Mouse (Mus musculus) hindbrain, embryonic 11.5 days (tissue): Measurements from ENCODE around the gene Defb48. TPM values are rescaled to one million over a fixed set of nuclear protein-coding genes. Genes with fewer than 3 reads are reported as not detected.

Experiments
- ATAC-seq: fragments of 200-750 bp; cut with Nextera tagmentation; 2 replicates; pipeline ENCODE4 v1.8.0; 2017; ENCODE audit warnings: mild to moderate bottlenecking, moderate TSS enrichment, moderate library complexity; ENCODE audit not compliant: low FRiP score
- DNase-seq: peaks from one replicate; pipeline ENCODE4 v3.0.0-alpha.2; 2015; ENCODE audit warnings: low spot score
- H3K27ac ChIP-seq: fragments of 300-500 bp; sonication (generic); 2 replicates; pipeline ENCODE4 v1.5.1; 2014; ENCODE audit warnings: mild to moderate bottlenecking, low read depth, low read length
- H3K27me3 ChIP-seq: fragments of 300-500 bp; sonication (generic); 2 replicates; pipeline ENCODE4 v1.6.1; 2014; ENCODE audit warnings: mild to moderate bottlenecking, low read length, moderate library complexity, mixed read lengths; ENCODE audit not compliant: control insufficient read depth, insufficient read depth
- H3K36me3 ChIP-seq: fragments of 300-500 bp; sonication (generic); 2 replicates; pipeline ENCODE4 v1.6.1; 2014; ENCODE audit warnings: mild to moderate bottlenecking, low read length, moderate library complexity, mixed read lengths; ENCODE audit not compliant: control insufficient read depth, insufficient read depth
- H3K4me1 ChIP-seq: fragments of 300-500 bp; sonication (generic); replicated peaks from 2 replicates; pipeline ENCODE4 v1.6.1; 2014; ENCODE audit warnings: low read length, mixed read lengths; ENCODE audit not compliant: control insufficient read depth, insufficient read depth
- H3K4me2 ChIP-seq: fragments of 300-500 bp; sonication (generic); replicated peaks from 2 replicates; pipeline ENCODE4 v1.6.1; 2014; ENCODE audit warnings: mild to moderate bottlenecking, low read depth, low read length
- H3K4me3 ChIP-seq: fragments of 300-500 bp; sonication (generic); 2 replicates; pipeline ENCODE4 v1.5.1; 2014; ENCODE audit warnings: low read depth, low read length
- H3K9ac ChIP-seq: fragments of 300-500 bp; sonication (generic); 2 replicates; pipeline ENCODE4 v1.6.1; 2014; ENCODE audit warnings: low read depth, low read length
- H3K9me3 ChIP-seq: fragments of 300-500 bp; sonication (generic); 2 replicates; pipeline ENCODE4 v1.6.1; 2016; ENCODE audit warnings: low read length; ENCODE audit not compliant: control insufficient read depth
- WGBS: fragments of 180-500 bp; shearing (Covaris S2); extraction: QIAGEN DNeasy Blood & Tissue Kit; methylation state at CpG from one replicate; pipeline ENCODE4 v1.1.7; 2014; 5-methylcytosine and 5-hydroxymethylcytosine counted together
- polyA plus RNA-seq: library from polyadenylated mRNA; unstranded; fragments of >200 nt; fragmentation: Nextera tagmentation; extraction: Ambion mirVana; gene quantifications from 2 replicates; pipeline ENCODE4 v1.2.1, GENCODE M21; 2014

Defb48 gene
- polyA plus RNA-seq, 1 experiment from 2014 or later, result not detected

DNA sequence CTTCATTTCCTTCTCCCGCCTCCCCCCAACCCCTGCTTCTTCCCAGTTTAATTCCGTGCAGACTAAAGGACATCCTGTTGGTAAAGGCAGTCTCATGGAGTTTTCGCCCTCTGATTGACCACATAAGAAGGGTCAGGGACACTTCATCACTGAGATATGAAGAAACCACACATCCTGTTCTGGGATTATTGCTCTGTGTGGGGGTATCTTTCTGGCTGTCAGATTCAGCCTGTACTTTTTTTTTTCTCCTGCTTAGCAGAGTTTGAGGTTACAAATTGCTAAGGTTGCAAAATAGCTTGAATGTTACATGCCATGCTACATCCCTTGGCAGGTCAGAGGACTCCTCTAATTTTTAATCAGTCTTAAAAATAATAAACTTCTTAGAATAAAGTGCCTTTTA lies 7.0 kb upstream of the Defb48 start:
- 83% methylated on average over 3 of the region's 3 CpGs for WGBS
- ATAC-seq (no peak), DNase-seq (no peak)
- H3K4me1 ChIP-seq, result no peaks in the 10 kb centered on the region
- H3K27ac ChIP-seq, result no peak overlapping the region
- H3K9ac ChIP-seq, result no peak overlapping the region
- H3K27me3 ChIP-seq, result no peaks in the 10 kb centered on the region
- H3K9me3 ChIP-seq, result no peaks in the 10 kb centered on the region
- no peak overlapping the region for H3K4me3 ChIP-seq
- no peak overlapping the region for H3K4me2 ChIP-seq
- H3K36me3 ChIP-seq, result no peaks in the 10 kb centered on the region

DNA sequence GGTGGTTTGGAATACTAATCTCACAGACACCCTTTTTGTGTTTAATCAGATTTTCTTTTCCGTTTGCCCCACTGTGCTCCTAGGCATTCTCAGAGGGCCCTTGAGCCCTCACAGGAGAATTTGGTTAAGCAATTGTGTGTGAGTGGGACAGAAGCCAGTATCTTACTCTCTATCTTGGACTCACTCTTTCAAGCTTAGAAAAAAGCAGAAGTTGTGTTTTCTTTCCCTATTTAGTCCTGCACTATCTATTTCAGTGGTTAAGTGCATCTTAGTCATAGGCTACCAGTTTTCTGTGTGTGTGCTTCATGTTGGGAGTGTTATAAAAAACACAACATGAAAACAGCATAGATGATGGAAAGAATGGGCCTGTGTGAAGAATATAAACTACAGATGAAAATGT lies 4.5 kb downstream of the Defb48 start:
- Histone ChIP-seq H3K27me3 (no peaks in the 10 kb centered on the region), H3K36me3 (no peaks in the 10 kb centered on the region), H3K4me1 (no peaks in the 10 kb centered on the region), H3K9me3 (no peaks in the 10 kb centered on the region), H3K4me2 (no peak overlapping the region), H3K4me3 (no peak overlapping the region), H3K9ac (no peak overlapping the region), H3K27ac (no peak overlapping the region)
- ATAC-seq, result no peak
- DNase-seq, result no peak
- WGBS, result 78% methylated on average over 1 of the region's 1 CpGs

GRCm38 (mm10) chr14:62975046-62975445 lies 9.3 kb downstream of the Defb48 start:
- 14% methylated on average over 5 of the region's 5 CpGs for WGBS
- ATAC-seq, result no peak
- Histone ChIP-seq H3K4me1 (no peaks in the 10 kb centered on the region), H3K27ac (no peak overlapping the region), H3K27me3 (no peaks in the 10 kb centered on the region), H3K36me3 (no peaks in the 10 kb centered on the region), H3K9ac (no peak overlapping the region), H3K4me3 (no peak overlapping the region), H3K4me2 (no peak overlapping the region), H3K9me3 (no peaks in the 10 kb centered on the region)
- DNase-seq, result peak; percentile 83

- H3K27me3 ChIP-seq, result no peaks in the 10 kb centered on the region
- WGBS, result 35% methylated on average over 15 of the region's 15 CpGs
- H3K4me3 ChIP-seq, result no peak overlapping the region
- ATAC-seq, result no peak
- H3K4me1 ChIP-seq, result no peaks in the 10 kb centered on the region
- no peak overlapping the region; the same call in 1 of the 2 replicates for H3K4me2 ChIP-seq
- no peak overlapping the region for H3K27ac ChIP-seq
- H3K9ac ChIP-seq, result no peak overlapping the region
- H3K9me3 ChIP-seq, result no peaks in the 10 kb centered on the region
- H3K36me3 ChIP-seq, result no peaks in the 10 kb centered on the region
- peak; percentile 21 for DNase-seq
These were observed 18.3 kb downstream of the Defb48 start for GRCm38 (mm10) chr14:62965811-62966520.

GRCm38 (mm10) chr14:62965342-62965741 lies 19.0 kb downstream of the Defb48 start:
- Histone ChIP-seq H3K27ac (no peak overlapping the region), H3K9ac (no peak overlapping the region)
- no peak for ATAC-seq

GRCm38 (mm10) chr14:62963632-62964031 lies 20.7 kb downstream of the Defb48 start:
- no peak overlapping the region for H3K9ac ChIP-seq
- H3K4me3 ChIP-seq, result no peak overlapping the region
- H3K4me2 ChIP-seq, result no peak overlapping the region
- no peak for ATAC-seq
- no peaks in the 10 kb centered on the region for H3K4me1 ChIP-seq
- WGBS, result 78% methylated on average over 4 of the region's 4 CpGs
- no peak overlapping the region for H3K27ac ChIP-seq
- no peaks in the 10 kb centered on the region for H3K27me3 ChIP-seq
- 0 out of 2 replicates have a peak, but pooled peaks cover 2% of the 10 kb centered on the region for H3K36me3 ChIP-seq
- DNase-seq, result no peak
- no peaks in the 10 kb centered on the region for H3K9me3 ChIP-seq

More at GRCm38 (mm10) chr14:62965342-62965741, 19.0 kb downstream of the Defb48 start:
- no peaks in the 10 kb centered on the region for H3K9me3 ChIP-seq
- H3K27me3 ChIP-seq, result no peaks in the 10 kb centered on the region
- 84% methylated on average over 5 of the region's 5 CpGs for WGBS
- H3K4me2 ChIP-seq, result no peak overlapping the region
- H3K4me3 ChIP-seq, result no peak overlapping the region
- DNase-seq, result no peak
- no peaks in the 10 kb centered on the region for H3K36me3 ChIP-seq
- H3K4me1 ChIP-seq, result no peaks in the 10 kb centered on the region

DNA sequence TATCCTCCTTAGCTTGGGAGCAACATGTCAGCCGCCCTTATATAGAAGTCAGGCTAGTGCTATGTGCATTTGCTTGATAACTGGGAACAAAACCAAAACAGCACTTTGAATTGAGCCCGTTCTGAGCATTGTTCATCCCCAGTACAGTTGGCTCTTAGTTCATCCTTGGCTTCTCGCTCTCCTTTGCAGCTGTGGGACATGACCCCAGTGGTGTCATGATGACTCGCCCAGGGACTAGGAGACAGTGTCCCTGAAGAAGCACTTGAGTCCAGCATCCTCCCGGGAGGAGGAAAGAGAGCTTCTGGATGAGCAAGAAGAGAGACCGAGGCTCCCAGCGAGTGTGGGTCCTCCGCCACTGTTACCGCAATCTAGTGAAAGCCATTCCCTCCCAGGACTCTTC lies 28.2 kb downstream of the Defb48 start:
- Histone ChIP-seq H3K4me2 (no peak overlapping the region), H3K9ac (no peak overlapping the region), H3K27ac (no peak overlapping the region), H3K4me1 (no peaks in the 10 kb centered on the region), H3K27me3 (no peaks in the 10 kb centered on the region), H3K4me3 (no peak overlapping the region), H3K36me3 (0 out of 2 replicates have a peak, but pooled peaks cover 2% of the 10 kb centered on the region), H3K9me3 (no peaks in the 10 kb centered on the region)
- 88% methylated on average over 9 of the region's 9 CpGs for WGBS
- no peak for DNase-seq
- no peak for ATAC-seq

- Histone ChIP-seq H3K36me3 (no peaks in the 10 kb centered on the region), H3K27ac (no peak overlapping the region), H3K4me3 (no peak overlapping the region), H3K4me2 (no peak overlapping the region), H3K9ac (no peak overlapping the region), H3K9me3 (no peaks in the 10 kb centered on the region), H3K27me3 (no peaks in the 10 kb centered on the region), H3K4me1 (0 out of 2 replicates have a peak, but pooled peaks cover 2% of the 10 kb centered on the region)
- 89% methylated on average over 3 of the region's 3 CpGs for WGBS
- ATAC-seq (no peak), DNase-seq (no peak)
These were observed 37.5 kb downstream of the Defb48 start for GRCm38 (mm10) chr14:62946794-62947193.

DNA sequence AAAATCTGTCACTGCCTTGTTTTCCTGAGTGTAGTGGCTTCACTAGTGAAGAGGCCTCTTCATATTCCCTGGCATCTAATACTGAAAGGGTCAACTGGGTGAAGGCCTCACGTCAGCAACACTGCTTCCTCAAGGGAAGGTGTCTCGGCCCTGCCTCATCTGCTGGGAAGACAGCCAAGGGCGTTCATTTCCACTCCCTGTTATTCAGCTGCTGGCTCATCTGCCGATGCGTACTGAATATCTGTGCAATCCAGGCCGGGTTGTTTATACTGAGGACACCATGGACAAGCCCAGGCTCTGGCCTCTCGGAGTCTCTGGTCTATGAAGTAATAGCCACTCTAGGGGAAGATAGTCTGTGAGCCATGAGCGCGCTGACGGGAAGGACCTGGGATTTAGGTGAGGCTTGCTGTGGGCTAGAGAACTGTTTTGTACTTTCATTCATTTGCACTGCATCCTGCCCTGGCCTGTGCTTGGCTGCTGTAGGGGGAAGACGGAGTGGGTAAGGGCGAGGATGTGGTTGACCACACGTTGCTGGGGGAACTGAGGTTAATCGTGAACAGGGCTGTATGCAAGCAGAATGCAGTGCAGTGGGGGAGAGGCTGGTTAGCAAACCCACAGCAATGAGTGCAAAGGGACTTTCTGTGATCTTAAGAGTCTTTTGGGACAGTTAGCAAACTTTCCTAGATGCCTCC lies 43.8 kb downstream of the Defb48 start:
- H3K36me3 ChIP-seq, result 0 out of 2 replicates have a peak, but pooled peaks cover 3% of the 10 kb centered on the region
- ATAC-seq (no peak), DNase-seq (no peak)
- H3K4me3 ChIP-seq, result no peak overlapping the region
- H3K4me1 ChIP-seq, result no peaks in the 10 kb centered on the region
- no peaks in the 10 kb centered on the region for H3K27me3 ChIP-seq
- WGBS, result 93% methylated on average over 14 of the region's 14 CpGs
- H3K9me3 ChIP-seq, result no peaks in the 10 kb centered on the region
- no peak overlapping the region for H3K9ac ChIP-seq
- no peak overlapping the region for H3K27ac ChIP-seq
- H3K4me2 ChIP-seq, result no peak overlapping the region
